Comparison of ENCODE assay signal across 12 mouse cellular contexts in the genomic region with DNA sequence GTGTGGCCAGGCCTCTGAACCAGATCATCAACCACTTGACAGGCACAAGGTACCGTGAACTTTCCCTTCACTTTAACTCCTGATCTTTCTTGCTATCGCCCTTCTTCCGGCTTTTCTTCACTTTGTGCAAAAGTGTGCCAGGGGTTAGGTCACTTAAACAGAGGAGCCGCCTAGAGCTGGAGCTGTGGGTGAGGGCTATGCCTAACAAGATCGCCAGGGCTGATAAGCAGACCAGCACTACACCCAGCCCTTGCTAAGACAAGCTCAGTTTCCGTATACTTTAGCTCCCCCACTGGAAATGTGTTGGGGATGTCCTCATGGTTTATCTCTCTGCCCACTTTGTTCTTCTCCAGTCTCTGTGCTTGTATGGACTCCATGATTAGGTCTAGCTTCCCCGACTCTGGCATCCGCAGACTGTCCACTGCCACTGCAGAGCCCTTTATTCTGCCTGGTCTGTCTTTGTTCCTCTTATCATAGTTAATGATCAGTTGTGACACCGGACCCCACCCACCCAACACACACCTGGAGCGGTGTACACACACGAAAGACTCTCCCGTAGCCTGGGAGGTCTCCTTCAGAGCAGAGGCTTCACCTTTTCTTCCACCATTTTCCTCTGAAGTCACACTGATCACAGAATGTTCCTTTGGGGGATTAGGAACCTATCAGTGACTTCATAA. TPM values are rescaled to one million over a fixed set of nuclear protein-coding genes. Genes with fewer than 3 reads are reported as not detected.
DNase-seq lines count a peak whose midpoint lies in the region; ATAC-seq and TF ChIP-seq lines count a peak whose summit lies in the region.
"Had no signal": no experiment of that assay in that cellular context is flagged by ENCODE, and none has a peak within 500 bp of the region (broad histone marks: within the 10 kb centered on the region; RNA-seq: fewer than 3 reads in every experiment).

No protein-coding gene starts in this region.

- H3K4me3 ChIP-seq in intestine, embryonic 16.5 days (ENCODE audit: low read length): no peak overlapping the region
- no peak overlapping the region for H3K4me3 ChIP-seq in hindbrain, embryonic 14.5 days (replicated peaks; ENCODE audit: low read length)
- H3K4me3 ChIP-seq in thymus, adult 2 months (ENCODE audit: control insufficient read depth, insufficient read depth, low read length): no peak overlapping the region
- H3K4me3 ChIP-seq: hindbrain, embryonic 12.5 days had no signal

- H3K9ac ChIP-seq in intestine, embryonic 16.5 days (ENCODE audit: low read depth, low read length): no peak overlapping the region
- no peak overlapping the region for H3K9ac ChIP-seq in hindbrain, embryonic 14.5 days
- H3K9ac ChIP-seq: forebrain, postnatal 0 days; hindbrain, embryonic 12.5 days had no signal

- no peaks in the 10 kb centered on the region for H3K36me3 ChIP-seq in intestine, embryonic 16.5 days (ENCODE audit: control insufficient read depth, insufficient read depth, low read length)
- H3K36me3 ChIP-seq in hindbrain, embryonic 14.5 days (replicated peaks; ENCODE audit: control insufficient read depth, insufficient read depth): no peaks in the 10 kb centered on the region
- no peaks in the 10 kb centered on the region for H3K36me3 ChIP-seq in thymus, adult 2 months (ENCODE audit: control insufficient read depth, insufficient read depth, low read length)
- H3K36me3 ChIP-seq: hindbrain, embryonic 12.5 days had no signal

- no peaks in the 10 kb centered on the region for H3K27me3 ChIP-seq in intestine, embryonic 16.5 days (replicated peaks; ENCODE audit: control insufficient read depth, insufficient read depth, low read length)
- H3K27me3 ChIP-seq in hindbrain, embryonic 14.5 days (ENCODE audit: control insufficient read depth, insufficient read depth, low read length): no peaks in the 10 kb centered on the region
- H3K27me3 ChIP-seq in thymus, adult 2 months (ENCODE audit: control insufficient read depth, insufficient read depth, low read length): no peaks in the 10 kb centered on the region
- H3K27me3 ChIP-seq: hindbrain, embryonic 12.5 days had no signal

- no peak for TF ChIP-seq POLR2A in thymus, adult 2 months (IDR thresholded peaks at IDR 0.05; ENCODE audit: control insufficient read depth, extremely low read depth, insufficient read depth, low read length, poor library complexity)

- WGBS in intestine, embryonic 16.5 days: 57% methylated on average over 12 of the region's 12 CpGs
- 88% methylated on average over 12 of the region's 12 CpGs for WGBS in hindbrain, embryonic 14.5 days
- WGBS in thymus, adult 2 months: 36% methylated on average over 12 of the region's 12 CpGs

- peak overlapping the region; percentile 96 for H3K27ac ChIP-seq in intestine, embryonic 16.5 days (ENCODE audit: low read length)
- no peak overlapping the region for H3K27ac ChIP-seq in hindbrain, embryonic 14.5 days
- H3K27ac ChIP-seq in thymus, adult 2 months (ENCODE audit: control insufficient read depth, insufficient read depth, low read length): no peak overlapping the region
- H3K27ac ChIP-seq: hindbrain, embryonic 12.5 days had no signal

- H3K9me3 ChIP-seq in intestine, embryonic 16.5 days (ENCODE audit: control insufficient read depth, low read length): no peaks in the 10 kb centered on the region
- no peaks in the 10 kb centered on the region for H3K9me3 ChIP-seq in hindbrain, embryonic 14.5 days (ENCODE audit: control insufficient read depth, low read length)
- H3K9me3 ChIP-seq: hindbrain, embryonic 12.5 days had no signal

- H3K4me2 ChIP-seq in intestine, embryonic 16.5 days (ENCODE audit: low read depth, low read length): peak overlapping the region; percentile 13; the same call in 1 of the 2 replicates
- H3K4me2 ChIP-seq in hindbrain, embryonic 14.5 days (replicated peaks): no peak overlapping the region
- H3K4me2 ChIP-seq: hindbrain, embryonic 12.5 days had no signal

- TF ChIP-seq CTCF in thymus, adult 2 months (IDR thresholded peaks at IDR 0.05; ENCODE audit: borderline replicate concordance, control insufficient read depth, extremely low read depth, insufficient read depth, low read length, poor library complexity): no peak

- H3K4me1 ChIP-seq in intestine, embryonic 16.5 days (ENCODE audit: control insufficient read depth, insufficient read depth, low read length): peaks cover 18% of the 10 kb centered on the region
- 0 out of 2 replicates have a peak, but pooled peaks cover under 1% of the 10 kb centered on the region for H3K4me1 ChIP-seq in hindbrain, embryonic 14.5 days (replicated peaks; ENCODE audit: control insufficient read depth, insufficient read depth, low read length)
- H3K4me1 ChIP-seq in thymus, adult 2 months (replicated peaks; ENCODE audit: control insufficient read depth, insufficient read depth, low read length): peaks cover 23% of the 10 kb centered on the region

- peak; percentile 61 for ATAC-seq in intestine, embryonic 16.5 days
- peak; percentile 63 for ATAC-seq in megakaryocyte progenitor cell, adult 5-6 weeks (replicated peaks; ENCODE audit: poor library complexity)
- no peak for ATAC-seq in hindbrain, embryonic 14.5 days (ENCODE audit: low FRiP score)
- ATAC-seq: forebrain, postnatal 0 days had no signal

- peak; percentile 63 for DNase-seq in 416B (ENCODE audit: low read depth)
- peak; percentile 46 for DNase-seq in CD4-positive, CD25-positive, alpha-beta regulatory T cell, adult 2 months (ENCODE audit: low read depth, low spot score)
- DNase-seq in hindbrain, embryonic 14.5 days (ENCODE audit: low spot score): no peak
- DNase-seq in right cerebral cortex, postnatal 25 days: no peak
- DNase-seq in thymus, adult 2 months: no peak
- DNase-seq: cerebellum, postnatal 25 days; forebrain, postnatal 0 days; midbrain, embryonic 14.5 days; right cerebral cortex, postnatal 4 days had no signal

RNA-seq across cellular contexts. Expression of gene Eml4, which starts 43.6 kb away (rescaled TPM):
- polyA plus RNA-seq in intestine, embryonic 16.5 days (2015; fragmentation: Nextera tagmentation; extraction: Ambion mirVana): 26.3 and 28.8 TPM in 2 replicates
- total RNA-seq in megakaryocyte progenitor cell, adult 5-6 weeks (2015): 38.0 and 41.5 TPM in 2 replicates
- 79.6 and 86.3 TPM in 2 replicates for total RNA-seq in megakaryocyte progenitor cell, adult 5-6 weeks (2017)
- 37.2 and 41.0 TPM in 2 replicates for polyA plus RNA-seq in hindbrain, embryonic 14.5 days (2014; fragmentation: Nextera tagmentation; extraction: Ambion mirVana)
- polyA plus RNA-seq in thymus, adult 2 months (2012; rRNA removed): 13.0 and 14.6 TPM in 2 replicates

Comparison
In these comparisons a context has a peak if more than half of its experiments do, and no peak if none do; other contexts are left out.
1. DNase-seq: peak in 416B (single experiment) and CD4-positive, CD25-positive, alpha-beta regulatory T cell, adult 2 months (single experiment); none in hindbrain, embryonic 14.5 days (single experiment), right cerebral cortex, postnatal 25 days (single experiment) and thymus, adult 2 months (single experiment).